Mouse (Mus musculus): ENCODE measurements around the gene Kcnj6.

DNA sequence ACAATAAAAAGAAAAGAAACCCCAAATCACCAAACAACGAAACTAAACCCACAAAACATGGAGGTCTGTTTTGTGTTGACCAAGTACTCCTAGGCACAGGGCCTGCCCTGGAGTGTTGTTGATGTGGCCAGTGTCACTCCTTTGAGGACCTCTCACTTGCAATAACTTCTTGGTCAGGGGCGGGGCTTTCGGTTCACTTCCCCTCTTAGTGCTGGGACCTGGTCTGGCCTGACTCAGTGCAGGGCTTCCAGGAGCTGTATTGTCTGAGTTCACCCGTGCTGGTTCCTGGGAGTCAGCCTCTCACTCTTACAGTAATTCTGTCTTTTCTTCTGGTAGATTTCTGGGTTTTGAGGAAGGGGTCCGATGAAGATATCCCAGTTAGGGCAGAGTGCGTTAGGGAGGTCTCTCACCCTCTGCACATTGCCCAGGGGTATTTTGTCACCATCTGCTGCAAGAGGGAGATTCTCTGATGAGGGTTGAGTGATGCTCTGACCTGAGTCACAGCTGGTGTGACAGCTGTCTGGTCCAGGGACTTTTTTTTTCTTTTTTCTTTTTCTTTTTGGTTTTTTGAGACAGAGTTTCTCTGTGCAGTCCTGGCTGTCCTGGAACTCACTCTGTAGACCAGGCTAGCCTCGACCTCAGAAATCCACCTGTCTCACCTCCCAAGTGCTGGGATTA, 276.9 kb downstream of the Kcnj6 start:
- TF ChIP-seq CTCF (IDR thresholded peaks at IDR 0.05; ENCODE audit: low read depth, low read length) (no peak), POLR2A (IDR thresholded peaks at IDR 0.05; ENCODE audit: borderline replicate concordance, low read depth, low read length) (no peak)
